Mouse (Mus musculus) heart, embryonic 10.5 days (tissue): ENCODE measurements around the gene Tmem150a. TPM values are rescaled to one million over a fixed set of nuclear protein-coding genes. Genes with fewer than 3 reads are reported as not detected.

ENCODE experiments used
- DNase-seq: peaks from one replicate; pipeline ENCODE4 v3.0.0-alpha.2; 2017; ENCODE audit warnings: low spot score
- H3K27ac ChIP-seq: fragments of 300-500 bp; sonication (generic); 2 replicates; pipeline ENCODE4 v1.5.1; 2016; ENCODE audit warnings: mild to moderate bottlenecking
- H3K27me3 ChIP-seq: fragments of 300-500 bp; sonication (generic); 2 replicates; pipeline ENCODE4 v1.6.1; 2016; ENCODE audit warnings: mild to moderate bottlenecking; ENCODE audit not compliant: poor library complexity, insufficient read depth, severe bottlenecking
- H3K36me3 ChIP-seq: fragments of 300-500 bp; sonication (generic); 2 replicates; pipeline ENCODE4 v1.6.1; 2016; ENCODE audit warnings: mild to moderate bottlenecking, moderate library complexity
- H3K4me1 ChIP-seq: fragments of 300-500 bp; sonication (generic); 2 replicates; pipeline ENCODE4 v1.6.1; 2016; ENCODE audit warnings: mild to moderate bottlenecking
- H3K4me3 ChIP-seq: fragments of 300-500 bp; sonication (generic); 2 replicates; pipeline ENCODE4 v1.5.1; 2016; ENCODE audit warnings: mild to moderate bottlenecking, moderate library complexity
- H3K9me3 ChIP-seq: fragments of 300-500 bp; sonication (generic); 2 replicates; pipeline ENCODE4 v1.6.1; 2016; ENCODE audit warnings: mild to moderate bottlenecking, moderate library complexity
- WGBS: fragments of 180-500 bp; shearing (Covaris S2); methylation state at CpG from one replicate; pipeline ENCODE4 v1.1.7; 2016; 5-methylcytosine and 5-hydroxymethylcytosine counted together
- polyA plus RNA-seq: library from polyadenylated mRNA; unstranded; fragments of >200 nt; fragmentation: Nextera tagmentation; extraction: Ambion mirVana; gene quantifications from 2 replicates; pipeline ENCODE4 v1.2.1, GENCODE M21; 2016

Gene Tmem150a
- polyA plus RNA-seq, 1 experiment from 2014 or later: 24.9 TPM

DNA sequence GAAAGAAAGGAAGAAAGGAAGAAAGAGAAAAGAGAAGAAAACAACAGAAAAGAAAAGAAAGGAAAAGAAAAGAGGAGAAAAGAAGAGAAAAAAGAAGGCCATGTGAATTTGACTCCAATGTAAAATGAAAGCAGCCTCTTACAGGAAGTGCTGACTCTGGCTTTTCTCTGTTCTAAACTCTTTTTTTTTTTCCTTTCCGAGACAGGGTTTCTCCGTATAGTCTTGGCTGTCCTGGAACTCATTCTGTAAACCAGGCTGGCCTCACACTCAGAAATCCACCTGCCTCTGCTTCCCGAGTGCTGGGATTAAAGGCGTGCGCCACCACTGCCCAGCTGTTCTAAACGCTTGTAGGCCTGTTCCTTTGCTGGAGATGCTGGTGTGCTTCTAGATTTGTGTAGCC, 27.2 kb downstream of the Tmem150a start:
- no peak for DNase-seq
- Histone ChIP-seq H3K9me3 (no peaks in the 10 kb centered on the region), H3K36me3 (peaks cover 29% of the 10 kb centered on the region), H3K27me3 (peaks cover 5% of the 10 kb centered on the region; the same call in 1 of the 2 replicates), H3K4me3 (no peak overlapping the region), H3K4me1 (peaks cover 10% of the 10 kb centered on the region), H3K27ac (no peak overlapping the region)
- 77% methylated on average over 6 of the region's 6 CpGs for WGBS

- Histone ChIP-seq H3K36me3 (peaks cover 32% of the 10 kb centered on the region), H3K27ac (peak overlapping the region; percentile 32; the same call in 1 of the 2 replicates), H3K9me3 (no peaks in the 10 kb centered on the region), H3K4me1 (peaks cover 14% of the 10 kb centered on the region), H3K4me3 (no peak overlapping the region), H3K27me3 (peaks cover 5% of the 10 kb centered on the region; the same call in 1 of the 2 replicates)
- WGBS: 83% methylated on average over 6 of the region's 6 CpGs
- DNase-seq: no peak
Observed at GRCm38 (mm10) chr6:72383142-72383820, 28.0 kb downstream of the Tmem150a start.

- DNase-seq: no peak
- Histone ChIP-seq H3K4me1 (peaks cover 21% of the 10 kb centered on the region), H3K27ac (no peak overlapping the region), H3K9me3 (no peaks in the 10 kb centered on the region), H3K36me3 (peaks cover 35% of the 10 kb centered on the region), H3K4me3 (no peak overlapping the region), H3K27me3 (peaks cover 5% of the 10 kb centered on the region; the same call in 1 of the 2 replicates)
- WGBS: 86% methylated on average over 7 of the region's 7 CpGs
Observed at GRCm38 (mm10) chr6:72383952-72384351, 28.7 kb downstream of the Tmem150a start.

- WGBS: 68% methylated on average over 4 of the region's 4 CpGs
Observed at GRCm38 (mm10) chr6:72385258-72385657, 30.0 kb downstream of the Tmem150a start.

GRCm38 (mm10) chr6:72386561-72386960, 31.3 kb downstream of the Tmem150a start:
- Histone ChIP-seq H3K4me3 (no peak overlapping the region), H3K9me3 (no peaks in the 10 kb centered on the region), H3K27me3 (no peaks in the 10 kb centered on the region), H3K4me1 (peaks cover 34% of the 10 kb centered on the region), H3K36me3 (peaks cover 36% of the 10 kb centered on the region), H3K27ac (no peak overlapping the region)
- WGBS: 93% methylated on average over 2 of the region's 2 CpGs
- no peak for DNase-seq

More at GRCm38 (mm10) chr6:72385258-72385657, 30.0 kb downstream of the Tmem150a start:
- Histone ChIP-seq H3K9me3 (no peaks in the 10 kb centered on the region), H3K27ac (no peak overlapping the region), H3K36me3 (peaks cover 36% of the 10 kb centered on the region), H3K27me3 (no peaks in the 10 kb centered on the region), H3K4me3 (no peak overlapping the region), H3K4me1 (peaks cover 28% of the 10 kb centered on the region)
- no peak for DNase-seq

- Histone ChIP-seq H3K27me3 (no peaks in the 10 kb centered on the region), H3K4me3 (no peak overlapping the region), H3K4me1 (peaks cover 34% of the 10 kb centered on the region), H3K27ac (no peak overlapping the region), H3K9me3 (no peaks in the 10 kb centered on the region), H3K36me3 (peaks cover 36% of the 10 kb centered on the region)
- DNase-seq: no peak
- 86% methylated on average over 3 of the region's 3 CpGs for WGBS
Observed at GRCm38 (mm10) chr6:72387816-72388215, 32.6 kb downstream of the Tmem150a start.

DNA sequence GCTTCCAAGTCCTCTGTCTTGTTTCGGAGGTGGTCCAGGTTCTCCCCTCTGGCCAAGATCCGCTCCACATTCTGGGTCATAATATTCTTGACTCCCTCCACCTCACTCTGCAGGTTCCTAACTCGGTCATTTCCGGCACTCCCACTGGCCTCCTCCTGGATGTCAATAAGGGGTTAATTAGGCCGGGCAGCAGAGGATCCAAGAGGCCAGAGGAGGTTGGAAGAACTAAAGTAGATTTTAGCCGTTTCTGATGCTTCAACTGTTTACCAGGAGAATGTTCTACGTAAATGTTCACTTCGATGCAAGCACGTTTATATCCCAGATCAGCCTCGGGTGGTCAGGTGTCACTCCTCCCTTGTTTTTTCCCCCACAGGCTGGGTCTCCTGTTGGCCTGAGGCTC, 33.0 kb downstream of the Tmem150a start:
- Histone ChIP-seq H3K27me3 (no peaks in the 10 kb centered on the region), H3K27ac (peak overlapping the region; percentile 97), H3K9me3 (no peaks in the 10 kb centered on the region), H3K36me3 (peaks cover 36% of the 10 kb centered on the region), H3K4me1 (peaks cover 39% of the 10 kb centered on the region), H3K4me3 (no peak overlapping the region)
- 64% methylated on average over 10 of the region's 10 CpGs for WGBS
- no peak for DNase-seq

DNA sequence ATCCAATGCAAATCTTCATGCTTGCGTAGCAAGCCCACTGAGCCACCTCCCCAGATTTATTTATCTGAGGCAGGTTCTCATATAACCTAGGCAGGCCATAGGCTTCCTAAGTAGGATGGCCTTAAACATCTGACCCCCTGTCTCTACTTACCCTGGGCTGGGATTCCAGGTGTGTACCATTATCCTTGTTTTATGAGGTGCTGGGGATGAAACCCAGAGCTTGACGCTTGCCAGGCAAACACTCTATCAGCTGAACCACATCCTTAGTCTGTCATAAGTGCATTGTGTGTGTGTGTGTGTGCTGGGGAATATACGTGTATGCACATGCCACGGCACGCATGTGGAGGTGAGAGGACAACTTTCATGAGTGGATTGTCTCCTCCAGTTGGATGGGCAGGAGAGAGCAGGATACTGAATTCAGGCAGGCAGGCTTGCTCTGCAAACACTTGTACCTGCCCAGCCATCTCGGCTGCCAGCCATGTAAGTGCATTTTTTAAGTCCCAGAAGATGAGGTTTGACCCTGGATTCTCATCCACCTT, 33.6 kb downstream of the Tmem150a start:
- WGBS: 77% methylated on average over 6 of the region's 6 CpGs
- Histone ChIP-seq H3K27ac (peak overlapping the region; percentile 97), H3K27me3 (no peaks in the 10 kb centered on the region), H3K4me1 (peaks cover 39% of the 10 kb centered on the region), H3K36me3 (peaks cover 36% of the 10 kb centered on the region), H3K9me3 (no peaks in the 10 kb centered on the region), H3K4me3 (peak overlapping the region; percentile 78)
- no peak for DNase-seq

DNA sequence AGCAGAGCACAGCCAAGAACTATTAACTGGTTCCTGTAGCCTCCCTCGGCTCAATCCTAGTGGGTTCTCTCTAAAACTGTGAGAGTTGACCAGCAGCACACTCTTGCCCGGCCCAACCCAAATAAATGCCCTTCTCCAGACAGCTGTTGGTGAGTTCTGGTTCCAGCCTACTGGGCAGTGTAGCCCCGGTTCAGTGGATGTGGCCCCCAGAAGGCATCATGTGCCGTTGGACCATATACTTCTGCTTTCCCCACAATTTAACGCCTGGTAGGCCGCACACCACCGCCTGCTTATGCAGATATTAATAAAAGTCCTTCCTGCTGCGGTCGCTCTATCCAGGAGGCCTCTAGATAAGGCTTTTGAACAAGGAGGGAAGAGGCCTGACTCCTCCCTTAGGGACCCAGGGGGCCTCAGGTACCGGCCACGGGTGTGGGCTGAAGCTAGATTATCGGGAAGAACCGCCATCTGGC, 34.3 kb downstream of the Tmem150a start:
- WGBS: 15% methylated on average over 13 of the region's 13 CpGs
- Histone ChIP-seq H3K9me3 (no peaks in the 10 kb centered on the region), H3K27me3 (no peaks in the 10 kb centered on the region), H3K4me3 (peak overlapping the region; percentile 78), H3K36me3 (peaks cover 31% of the 10 kb centered on the region), H3K4me1 (peaks cover 39% of the 10 kb centered on the region), H3K27ac (peak overlapping the region; percentile 97)
- no peak for DNase-seq

- peak within 1 kb of the TSS; percentile 97 for H3K27ac ChIP-seq
- peak; percentile 92 for DNase-seq
- WGBS: under 1% methylated on average over 33 of the region's 33 CpGs
- H3K4me3 ChIP-seq: peak within 1 kb of the TSS; percentile 78
- no peaks in the 10 kb centered on the region for H3K9me3 ChIP-seq
- H3K36me3 ChIP-seq: peaks cover 24% of the 10 kb centered on the region
- no peaks in the 10 kb centered on the region for H3K27me3 ChIP-seq
- H3K4me1 ChIP-seq: peaks cover 39% of the 10 kb centered on the region
Observed at GRCm38 (mm10) chr6:72389941-72390771, 34.9 kb downstream of the Tmem150a start, which contains the start of gene Vamp8. Gene Vamp8 (minus strand): TSS chr6:72390703.

DNA sequence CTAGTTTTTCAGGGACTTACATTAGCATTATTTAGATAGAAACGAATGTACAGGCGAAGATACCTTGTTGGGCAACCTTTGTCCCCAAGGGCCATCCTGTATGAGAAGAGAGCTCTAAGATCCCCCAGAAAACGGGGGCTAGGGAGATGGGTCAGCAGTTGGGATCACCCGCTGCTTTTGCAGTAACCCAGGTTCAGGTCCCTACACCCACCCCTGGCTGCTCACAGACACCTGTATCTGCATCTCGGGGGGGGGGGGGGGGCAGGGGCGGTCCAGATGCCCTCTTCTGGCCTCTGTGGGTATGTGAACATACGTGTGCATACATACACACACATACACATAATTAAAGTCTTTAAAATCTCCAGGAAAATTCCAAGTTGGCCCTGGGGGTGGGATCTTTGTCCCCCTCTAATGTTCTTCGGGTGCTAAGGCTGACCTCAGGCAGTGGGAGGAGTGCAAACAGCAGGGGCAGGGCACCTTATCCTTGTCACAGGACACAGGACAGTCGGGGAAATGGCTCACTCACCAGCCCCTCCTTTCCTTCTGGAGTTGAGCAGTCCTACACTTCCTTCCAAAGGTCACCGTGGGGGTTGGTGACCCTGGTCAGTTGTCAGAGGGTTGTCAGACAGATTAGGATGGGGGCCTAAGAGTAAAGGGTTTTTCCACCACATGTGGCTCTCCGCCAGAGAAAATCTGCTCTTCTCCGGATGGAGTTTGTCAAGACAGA, 35.7 kb downstream of the Tmem150a start:
- DNase-seq: peak; percentile 89

DNA sequence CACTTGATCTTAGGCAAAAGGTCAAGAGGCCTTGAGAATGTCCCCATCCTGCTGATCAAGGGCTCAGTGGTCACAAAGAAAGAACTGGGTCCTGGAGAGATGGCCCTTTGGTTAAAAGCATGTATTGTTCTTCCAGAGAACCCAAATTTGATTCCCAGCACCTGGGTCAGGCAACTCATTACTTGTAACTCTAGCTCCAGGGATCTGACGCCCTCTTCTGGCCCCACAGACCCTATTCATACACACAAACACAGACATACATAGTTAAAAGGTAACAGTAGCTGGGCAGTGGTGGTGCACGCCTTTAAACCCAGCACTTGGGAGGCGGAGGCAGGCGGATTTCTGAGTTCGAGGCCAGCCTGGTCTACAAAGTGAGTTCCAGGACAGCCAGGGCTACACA, 37.1 kb downstream of the Tmem150a start:
- 89% methylated on average over 5 of the region's 5 CpGs for WGBS
- Histone ChIP-seq H3K27me3 (no peaks in the 10 kb centered on the region), H3K27ac (no peak overlapping the region), H3K9me3 (no peaks in the 10 kb centered on the region), H3K4me3 (no peak overlapping the region), H3K4me1 (peaks cover 39% of the 10 kb centered on the region), H3K36me3 (peaks cover 7% of the 10 kb centered on the region; the same call in 1 of the 2 replicates)
- DNase-seq: no peak

More for the DNA sequence above, 35.7 kb downstream of the Tmem150a start:
- Histone ChIP-seq H3K27ac (peak overlapping the region; percentile 97), H3K4me1 (peaks cover 39% of the 10 kb centered on the region), H3K27me3 (no peaks in the 10 kb centered on the region), H3K4me3 (peak overlapping the region; percentile 78), H3K9me3 (no peaks in the 10 kb centered on the region), H3K36me3 (peaks cover 17% of the 10 kb centered on the region; the same call in 1 of the 2 replicates)
- WGBS: 8% methylated on average over 12 of the region's 12 CpGs
